Mouse (Mus musculus): ENCODE measurements around the gene Tango2. TPM values are rescaled to one million over a fixed set of nuclear protein-coding genes. Genes with fewer than 3 reads are reported as not detected.

Tango2 gene
- total RNA-seq, 2 experiments from 2014 or later, result 154 to 158 TPM

GRCm38 (mm10) chr16:18390399-18390798 is 42.5 kb upstream of the Tango2 start:
- DNase-seq (ENCODE audit: extremely low spot score in 1 of 2, low spot score in 2 of 2), result no peak
- Histone ChIP-seq H3K27ac (no peak overlapping the region), H3K4me3 (no peak overlapping the region)
- no peak for TF ChIP-seq CTCF (IDR thresholded peaks at IDR 0.05)
- intact Hi-C loops (cut with DNase I), result no loop called here

- intact Hi-C loops (cut with DNase I), result no loop called here
- DNase-seq (ENCODE audit: extremely low spot score in 1 of 2, low spot score in 2 of 2), result no peak
- Histone ChIP-seq H3K27ac (no peak overlapping the region), H3K4me3 (no peak overlapping the region)
- TF ChIP-seq CTCF (IDR thresholded peaks at IDR 0.05), result no peak
Measured at GRCm38 (mm10) chr16:18388583-18389435, 40.9 kb upstream of the Tango2 start.

GRCm38 (mm10) chr16:18387704-18388582 is 40.0 kb upstream of the Tango2 start:
- Histone ChIP-seq H3K4me3 (no peak overlapping the region), H3K27ac (no peak overlapping the region)
- no peak for DNase-seq (ENCODE audit: extremely low spot score in 1 of 2, low spot score in 2 of 2)
- intact Hi-C loops (cut with DNase I), result no loop called here
- no peak for TF ChIP-seq CTCF (IDR thresholded peaks at IDR 0.05)

- H3K27ac ChIP-seq, result no peak overlapping the region
- no peak for DNase-seq (ENCODE audit: extremely low spot score in 1 of 2, low spot score in 2 of 2)
- no peak for TF ChIP-seq CTCF (IDR thresholded peaks at IDR 0.05)
- H3K4me3 ChIP-seq, result no peak overlapping the region
- intact Hi-C loops (cut with DNase I), result no loop called here
Measured at GRCm38 (mm10) chr16:18386972-18387371, 39.1 kb upstream of the Tango2 start.

GRCm38 (mm10) chr16:18386451-18386850 is 38.5 kb upstream of the Tango2 start:
- TF ChIP-seq CTCF (IDR thresholded peaks at IDR 0.05), result no peak
- no peak overlapping the region for H3K4me3 ChIP-seq
- intact Hi-C loops (cut with DNase I), result no loop called here
- no peak overlapping the region for H3K27ac ChIP-seq
- DNase-seq (ENCODE audit: extremely low spot score in 1 of 2, low spot score in 2 of 2), result no peak

- no peak for TF ChIP-seq CTCF (IDR thresholded peaks at IDR 0.05)
- Histone ChIP-seq H3K27ac (no peak overlapping the region), H3K4me3 (no peak overlapping the region)
- intact Hi-C loops (cut with DNase I), result no loop called here
- no peak for DNase-seq (ENCODE audit: extremely low spot score in 1 of 2, low spot score in 2 of 2)
Measured at GRCm38 (mm10) chr16:18385411-18385810, 37.5 kb upstream of the Tango2 start.

- intact Hi-C loops (cut with DNase I), result no loop called here
- Histone ChIP-seq H3K27ac (no peak overlapping the region), H3K4me3 (no peak overlapping the region)
- no peak for DNase-seq (ENCODE audit: extremely low spot score in 1 of 2, low spot score in 2 of 2)
- no peak for TF ChIP-seq CTCF (IDR thresholded peaks at IDR 0.05)
Measured at GRCm38 (mm10) chr16:18384659-18385058, 36.8 kb upstream of the Tango2 start.

GRCm38 (mm10) chr16:18384211-18384610 is 36.3 kb upstream of the Tango2 start:
- TF ChIP-seq CTCF (IDR thresholded peaks at IDR 0.05), result no peak
- intact Hi-C loops (cut with DNase I), result no loop called here
- Histone ChIP-seq H3K27ac (no peak overlapping the region), H3K4me3 (no peak overlapping the region)
- no peak for DNase-seq (ENCODE audit: extremely low spot score in 1 of 2, low spot score in 2 of 2)

- H3K27ac ChIP-seq, result no peak overlapping the region; the same call in 1 of the 2 replicates
- DNase-seq (ENCODE audit: extremely low spot score in 1 of 2, low spot score in 2 of 2), result no peak
- no peak for TF ChIP-seq CTCF (IDR thresholded peaks at IDR 0.05)
- H3K4me3 ChIP-seq, result no peak overlapping the region
- intact Hi-C loops (cut with DNase I), result no loop called here
Measured at GRCm38 (mm10) chr16:18383756-18384155, 35.9 kb upstream of the Tango2 start.

- no peak for DNase-seq (ENCODE audit: extremely low spot score in 1 of 2, low spot score in 2 of 2)
- intact Hi-C loops (cut with DNase I), result no loop called here
- TF ChIP-seq CTCF (IDR thresholded peaks at IDR 0.05), result no peak
- H3K27ac ChIP-seq, result no peak overlapping the region; the same call in 1 of the 2 replicates
- H3K4me3 ChIP-seq, result no peak overlapping the region
Measured at GRCm38 (mm10) chr16:18383045-18383726, 35.3 kb upstream of the Tango2 start.

- H3K4me3 ChIP-seq, result no peak overlapping the region
- no peak for DNase-seq (ENCODE audit: extremely low spot score in 1 of 2, low spot score in 2 of 2)
- H3K27ac ChIP-seq, result no peak overlapping the region
- TF ChIP-seq CTCF (IDR thresholded peaks at IDR 0.05), result no peak
- intact Hi-C loops (cut with DNase I), result no loop called here
Measured at GRCm38 (mm10) chr16:18381621-18382258, 33.8 kb upstream of the Tango2 start.
